Mouse (Mus musculus): ENCODE results near the gene 2410004B18Rik. TPM values are rescaled to one million over a fixed set of nuclear protein-coding genes. Genes with fewer than 3 reads are reported as not detected.

The 2410004B18Rik gene
- total RNA-seq, 1 experiment = 38.7 TPM

GRCm38 (mm10) chr3:145950034-145950814, 12.4 kb downstream of the 2410004B18Rik start:
- TF ChIP-seq ZNF384 (IDR thresholded peaks at IDR 0.05; ENCODE audit: low read depth, low read length) (peak; percentile 89), HCFC1 (IDR thresholded peaks at IDR 0.05; ENCODE audit: borderline replicate concordance, insufficient read depth, low read length) (no peak), CHD2 (IDR thresholded peaks at IDR 0.05; ENCODE audit: low read depth, low read length) (no peak), ZC3H11A (IDR thresholded peaks at IDR 0.05; ENCODE audit: borderline replicate concordance, low read depth, low read length) (peak; percentile 74; the same call in 1 of the 2 replicates), MAFK (IDR thresholded peaks at IDR 0.05; ENCODE audit: insufficient read depth, low read depth, low read length) (no peak)
- Histone ChIP-seq H3K4me3 (ENCODE audit: insufficient read depth in 1 of 2, low read depth in 1 of 2, low read length in 2 of 2, poor library complexity in 1 of 2, severe bottlenecking in 1 of 2) (peak overlapping the region in 1 of 2 experiments; percentile 23; a peak in 1 of 4 replicates), H3K9me3 (ENCODE audit: control insufficient read depth, insufficient read depth, low read depth, low read length) (no peaks in the 10 kb centered on the region), H3K4me1 (ENCODE audit: control insufficient read depth in 2 of 2, insufficient read depth in 2 of 2, low read length in 2 of 2, poor library complexity in 1 of 2) (peaks cover 0 to 1% of the 10 kb centered on the region in 2 experiments; a peak in 1 of 4 replicates), H3K9ac (ENCODE audit: insufficient read depth, low read depth, low read length, poor library complexity, severe bottlenecking) (no peak overlapping the region; the same call in 1 of the 2 replicates), H3K36me3 (ENCODE audit: control insufficient read depth, insufficient read depth, low read length, poor library complexity, severe bottlenecking) (no peaks in the 10 kb centered on the region), H3K27ac (ENCODE audit: insufficient read depth, low read depth, low read length, poor library complexity, severe bottlenecking) (no peak overlapping the region)
- in situ Hi-C loops (cut with MboI; ENCODE audit: low sequenced_read_pairs in 2 of 2, unreplicated experiment in 2 of 2) = no loop called here
- peak; percentile 60 for DNase-seq (ENCODE audit: low read depth, low spot score)

- no peak for DNase-seq (ENCODE audit: low read depth, low spot score)
- Histone ChIP-seq H3K27ac (ENCODE audit: insufficient read depth, low read depth, low read length, poor library complexity, severe bottlenecking) (no peak overlapping the region), H3K9me3 (ENCODE audit: control insufficient read depth, insufficient read depth, low read depth, low read length) (no peaks in the 10 kb centered on the region), H3K36me3 (ENCODE audit: control insufficient read depth, insufficient read depth, low read length, poor library complexity, severe bottlenecking) (no peaks in the 10 kb centered on the region), H3K9ac (ENCODE audit: insufficient read depth, low read depth, low read length, poor library complexity, severe bottlenecking) (no peak overlapping the region), H3K4me3 (ENCODE audit: insufficient read depth in 1 of 2, low read depth in 1 of 2, low read length in 2 of 2, poor library complexity in 1 of 2, severe bottlenecking in 1 of 2) (no peak overlapping the region), H3K4me1 (ENCODE audit: control insufficient read depth in 2 of 2, insufficient read depth in 2 of 2, low read length in 2 of 2, poor library complexity in 1 of 2) (peaks cover 0 to 1% of the 10 kb centered on the region in 2 experiments; a peak in 1 of 4 replicates)
- in situ Hi-C loops (cut with MboI; ENCODE audit: low sequenced_read_pairs in 2 of 2, unreplicated experiment in 2 of 2) = no loop called here
- TF ChIP-seq MAFK (IDR thresholded peaks at IDR 0.05; ENCODE audit: insufficient read depth, low read depth, low read length) (no peak), ZC3H11A (IDR thresholded peaks at IDR 0.05; ENCODE audit: borderline replicate concordance, low read depth, low read length) (no peak), HCFC1 (IDR thresholded peaks at IDR 0.05; ENCODE audit: borderline replicate concordance, insufficient read depth, low read length) (no peak), CHD2 (IDR thresholded peaks at IDR 0.05; ENCODE audit: low read depth, low read length) (no peak), ZNF384 (IDR thresholded peaks at IDR 0.05; ENCODE audit: low read depth, low read length) (no peak)
Measured at GRCm38 (mm10) chr3:145950815-145951130, 13.0 kb downstream of the 2410004B18Rik start.

- TF ChIP-seq CHD2 (IDR thresholded peaks at IDR 0.05; ENCODE audit: low read depth, low read length) (no peak), MAFK (IDR thresholded peaks at IDR 0.05; ENCODE audit: insufficient read depth, low read depth, low read length) (no peak), ZNF384 (IDR thresholded peaks at IDR 0.05; ENCODE audit: low read depth, low read length) (no peak), ZC3H11A (IDR thresholded peaks at IDR 0.05; ENCODE audit: borderline replicate concordance, low read depth, low read length) (no peak), HCFC1 (IDR thresholded peaks at IDR 0.05; ENCODE audit: borderline replicate concordance, insufficient read depth, low read length) (no peak)
- in situ Hi-C loops (cut with MboI; ENCODE audit: low sequenced_read_pairs in 2 of 2, unreplicated experiment in 2 of 2) = no loop called here
- H3K9ac ChIP-seq (ENCODE audit: insufficient read depth, low read depth, low read length, poor library complexity, severe bottlenecking) = no peak overlapping the region
- peaks cover 0 to 1% of the 10 kb centered on the region in 2 experiments; a peak in 1 of 4 replicates for H3K4me1 ChIP-seq (ENCODE audit: control insufficient read depth in 2 of 2, insufficient read depth in 2 of 2, low read length in 2 of 2, poor library complexity in 1 of 2)
- no peaks in the 10 kb centered on the region for H3K9me3 ChIP-seq (ENCODE audit: control insufficient read depth, insufficient read depth, low read depth, low read length)
- no peak overlapping the region for H3K4me3 ChIP-seq (ENCODE audit: insufficient read depth in 1 of 2, low read depth in 1 of 2, low read length in 2 of 2, poor library complexity in 1 of 2, severe bottlenecking in 1 of 2)
- no peak overlapping the region for H3K27ac ChIP-seq (ENCODE audit: insufficient read depth, low read depth, low read length, poor library complexity, severe bottlenecking)
- no peaks in the 10 kb centered on the region for H3K36me3 ChIP-seq (ENCODE audit: control insufficient read depth, insufficient read depth, low read length, poor library complexity, severe bottlenecking)
- no peak for DNase-seq (ENCODE audit: low read depth, low spot score)
Measured at GRCm38 (mm10) chr3:145951287-145952165, 13.7 kb downstream of the 2410004B18Rik start.

GRCm38 (mm10) chr3:145952945-145953344, 15.1 kb downstream of the 2410004B18Rik start:
- in situ Hi-C loops (cut with MboI; ENCODE audit: low sequenced_read_pairs in 2 of 2, unreplicated experiment in 2 of 2) = no loop called here
- Histone ChIP-seq H3K36me3 (ENCODE audit: control insufficient read depth, insufficient read depth, low read length, poor library complexity, severe bottlenecking) (no peaks in the 10 kb centered on the region), H3K4me1 (ENCODE audit: control insufficient read depth in 2 of 2, insufficient read depth in 2 of 2, low read length in 2 of 2, poor library complexity in 1 of 2) (peaks cover 0 to 1% of the 10 kb centered on the region in 2 experiments; a peak in 1 of 4 replicates), H3K4me3 (ENCODE audit: insufficient read depth in 1 of 2, low read depth in 1 of 2, low read length in 2 of 2, poor library complexity in 1 of 2, severe bottlenecking in 1 of 2) (no peak overlapping the region), H3K9ac (ENCODE audit: insufficient read depth, low read depth, low read length, poor library complexity, severe bottlenecking) (no peak overlapping the region), H3K27ac (ENCODE audit: insufficient read depth, low read depth, low read length, poor library complexity, severe bottlenecking) (no peak overlapping the region), H3K9me3 (ENCODE audit: control insufficient read depth, insufficient read depth, low read depth, low read length) (no peaks in the 10 kb centered on the region)
- DNase-seq (ENCODE audit: low read depth, low spot score) = no peak
- TF ChIP-seq HCFC1 (IDR thresholded peaks at IDR 0.05; ENCODE audit: borderline replicate concordance, insufficient read depth, low read length) (no peak), MAFK (IDR thresholded peaks at IDR 0.05; ENCODE audit: insufficient read depth, low read depth, low read length) (no peak), CHD2 (IDR thresholded peaks at IDR 0.05; ENCODE audit: low read depth, low read length) (no peak), ZC3H11A (IDR thresholded peaks at IDR 0.05; ENCODE audit: borderline replicate concordance, low read depth, low read length) (no peak)

Measured in ES-E14 (cell line).